Mouse (Mus musculus) C2C12 (cell line): ENCODE results near the gene Glrx3. TPM values are rescaled to one million over a fixed set of nuclear protein-coding genes. Genes with fewer than 3 reads are reported as not detected.

Source experiments
- H3K27me3 ChIP-seq: one replicate; pipeline ENCODE4 v1.6.1; 2011; ENCODE audit not compliant: control insufficient read depth, insufficient read depth, insufficient read length
- H3K36me3 ChIP-seq: one replicate; pipeline ENCODE4 v1.6.1; 2011; ENCODE audit not compliant: control insufficient read depth, insufficient read depth
- H3K4me3 ChIP-seq: one replicate; pipeline ENCODE4 v1.5.1; 2011; ENCODE audit warnings: mild to moderate bottlenecking, control low read depth; ENCODE audit not compliant: poor library complexity, insufficient read depth, severe bottlenecking
- H3K79me2 ChIP-seq: one replicate; pipeline ENCODE4 v1.6.1; 2011; ENCODE audit not compliant: control insufficient read depth, insufficient read depth
- H3K79me3 ChIP-seq: one replicate; pipeline ENCODE4 v1.6.1; 2011; ENCODE audit warnings: low read depth, control low read depth
- H3ac ChIP-seq: one replicate; pipeline ENCODE3; 2011; ENCODE audit warnings: low read depth; ENCODE audit not compliant: control insufficient read depth, insufficient read length
- CEBPB ChIP-seq: IDR thresholded peaks from one replicate; pipeline ENCODE4 v1.6.1; 2011; ENCODE audit warnings: low read depth, mild to moderate bottlenecking, control low read depth, moderate library complexity
- CTCF ChIP-seq: IDR thresholded peaks from one replicate; pipeline ENCODE4 v1.5.1; 2011; ENCODE audit not compliant: control insufficient read depth, insufficient read depth, insufficient read length
- FOSL1 ChIP-seq: IDR thresholded peaks from one replicate; pipeline ENCODE4 v1.8.0; 2011; ENCODE audit warnings: mild to moderate bottlenecking, low read length; ENCODE audit not compliant: poor library complexity, insufficient read depth, severe bottlenecking
- MAX ChIP-seq: IDR thresholded peaks from one replicate; pipeline ENCODE4 v1.6.1; 2011; ENCODE audit warnings: mild to moderate bottlenecking, control low read depth
- MYOD1 ChIP-seq: IDR thresholded peaks from one replicate; pipeline ENCODE4 v1.6.1; 2011; ENCODE audit warnings: low read depth; ENCODE audit not compliant: control insufficient read depth, insufficient read length
- MYOG ChIP-seq: IDR thresholded peaks from one replicate; pipeline ENCODE4 v1.6.1; 2011; ENCODE audit not compliant: control insufficient read depth, insufficient read length; ENCODE audit errors: extremely low read depth
- USF1 ChIP-seq: IDR thresholded peaks from one replicate; pipeline ENCODE4 v1.6.1; 2011; ENCODE audit warnings: low read depth, mild to moderate bottlenecking, control low read depth, moderate library complexity
- polyA plus RNA-seq: library from polyadenylated mRNA; unstranded; fragments of >200 nt; fragmentation: generic; extraction: Trizol; gene quantifications from one replicate; pipeline ENCODE4 v1.2.1, GENCODE M21; 2012; ENCODE audit warnings: missing spikeins

The Glrx3 gene
- polyA plus RNA-seq, 1 experiment = 241 TPM

DNA sequence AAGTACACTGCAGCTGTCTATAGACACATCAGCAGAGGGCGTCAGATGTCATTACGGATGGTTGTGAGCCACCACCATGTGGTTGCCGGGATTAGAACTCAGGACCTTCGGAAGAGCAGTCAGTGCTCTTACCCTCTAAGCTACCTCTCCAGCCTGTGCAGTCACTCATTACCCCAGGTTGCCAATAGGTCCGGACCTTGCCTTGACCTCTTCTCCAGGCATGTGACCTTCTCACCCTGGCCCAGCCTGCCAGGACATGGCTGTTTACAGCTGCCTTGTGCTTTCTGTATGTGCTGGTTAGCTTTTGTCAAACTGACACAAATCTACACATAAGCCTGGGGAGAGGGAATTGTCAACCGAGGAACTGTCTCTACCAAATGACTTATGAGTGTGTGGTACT is 43.4 kb downstream of the Glrx3 start:
- TF ChIP-seq CEBPB = no peak
- TF ChIP-seq CTCF = no peak
- TF ChIP-seq MAX = no peak
- no peak for TF ChIP-seq MYOD1
- no peak for TF ChIP-seq FOSL1
- TF ChIP-seq USF1 = no peak
- TF ChIP-seq MYOG = no peak
- peaks cover 7% of the 10 kb centered on the region for H3K27me3 ChIP-seq
- no peaks in the 10 kb centered on the region for H3K79me2 ChIP-seq
- H3K4me3 ChIP-seq = no peak overlapping the region
- H3K79me3 ChIP-seq = no peaks in the 10 kb centered on the region
- no peaks in the 10 kb centered on the region for H3K36me3 ChIP-seq
- H3ac ChIP-seq = no peak overlapping the region

DNA sequence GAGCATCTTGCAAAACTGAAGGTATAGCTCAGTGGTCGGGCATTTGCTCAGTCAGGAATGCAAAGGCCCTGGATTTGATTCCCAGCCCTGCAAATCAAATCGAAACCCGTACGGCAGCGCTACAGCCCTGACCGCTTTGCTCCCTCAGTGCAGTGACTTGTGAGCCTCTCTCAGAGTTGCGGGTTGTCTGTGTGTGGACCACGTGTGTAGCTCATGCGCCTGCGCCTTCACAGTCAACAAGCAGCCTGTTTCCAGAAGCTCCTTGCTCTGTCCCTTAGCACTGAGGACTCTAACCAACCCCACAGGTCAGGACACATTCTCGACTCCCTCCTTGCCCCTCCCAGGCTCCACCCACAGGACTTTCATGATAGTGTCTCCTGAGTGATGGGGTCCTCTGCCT is 46.6 kb downstream of the Glrx3 start:
- Histone ChIP-seq H3K27me3 (peaks cover 7% of the 10 kb centered on the region), H3K4me3 (no peak overlapping the region), H3K79me3 (no peaks in the 10 kb centered on the region), H3K36me3 (no peaks in the 10 kb centered on the region), H3ac (no peak overlapping the region), H3K79me2 (no peaks in the 10 kb centered on the region)
- TF ChIP-seq MYOD1 = no peak
- no peak for TF ChIP-seq MAX
- TF ChIP-seq CEBPB = no peak
- no peak for TF ChIP-seq CTCF
- no peak for TF ChIP-seq FOSL1
- TF ChIP-seq MYOG = no peak
- no peak for TF ChIP-seq USF1

DNA sequence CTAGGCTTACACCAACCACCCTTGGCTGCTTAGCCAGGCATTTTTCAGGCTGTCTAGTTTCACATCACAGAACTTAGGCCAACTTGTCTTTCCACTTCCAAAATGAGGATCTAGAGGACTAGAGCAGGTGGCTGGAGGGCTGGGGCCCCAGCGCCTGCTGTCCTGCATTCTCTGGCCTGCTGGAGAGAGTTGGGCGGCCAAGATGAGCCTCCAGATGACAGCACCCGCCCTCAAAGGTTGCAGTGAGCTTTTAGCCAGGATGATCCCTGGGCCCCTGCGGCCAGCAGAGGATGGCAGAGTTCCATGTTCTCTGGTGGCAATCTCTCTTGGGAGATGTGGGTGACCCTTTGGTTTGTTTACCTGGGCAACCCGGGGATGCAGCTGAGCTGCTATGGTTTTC is 51.0 kb downstream of the Glrx3 start:
- H3K79me2 ChIP-seq = no peaks in the 10 kb centered on the region
- H3K4me3 ChIP-seq = no peak overlapping the region
- no peaks in the 10 kb centered on the region for H3K79me3 ChIP-seq
- no peaks in the 10 kb centered on the region for H3K27me3 ChIP-seq
- TF ChIP-seq FOSL1 = no peak
- no peak for TF ChIP-seq CEBPB
- TF ChIP-seq USF1 = no peak
- TF ChIP-seq CTCF = no peak
- TF ChIP-seq MYOG = no peak
- no peak for TF ChIP-seq MYOD1
- TF ChIP-seq MAX = no peak
- no peaks in the 10 kb centered on the region for H3K36me3 ChIP-seq
- H3ac ChIP-seq = no peak overlapping the region

- H3ac ChIP-seq = no peak overlapping the region
- no peaks in the 10 kb centered on the region for H3K36me3 ChIP-seq
- H3K79me2 ChIP-seq = no peaks in the 10 kb centered on the region
- H3K79me3 ChIP-seq = no peaks in the 10 kb centered on the region
- no peaks in the 10 kb centered on the region for H3K27me3 ChIP-seq
- H3K4me3 ChIP-seq = no peak overlapping the region
- TF ChIP-seq MYOD1 (no peak), USF1 (no peak)
Observed at GRCm38 (mm10) chr7:137490711-137491110, 53.3 kb downstream of the Glrx3 start.

DNA sequence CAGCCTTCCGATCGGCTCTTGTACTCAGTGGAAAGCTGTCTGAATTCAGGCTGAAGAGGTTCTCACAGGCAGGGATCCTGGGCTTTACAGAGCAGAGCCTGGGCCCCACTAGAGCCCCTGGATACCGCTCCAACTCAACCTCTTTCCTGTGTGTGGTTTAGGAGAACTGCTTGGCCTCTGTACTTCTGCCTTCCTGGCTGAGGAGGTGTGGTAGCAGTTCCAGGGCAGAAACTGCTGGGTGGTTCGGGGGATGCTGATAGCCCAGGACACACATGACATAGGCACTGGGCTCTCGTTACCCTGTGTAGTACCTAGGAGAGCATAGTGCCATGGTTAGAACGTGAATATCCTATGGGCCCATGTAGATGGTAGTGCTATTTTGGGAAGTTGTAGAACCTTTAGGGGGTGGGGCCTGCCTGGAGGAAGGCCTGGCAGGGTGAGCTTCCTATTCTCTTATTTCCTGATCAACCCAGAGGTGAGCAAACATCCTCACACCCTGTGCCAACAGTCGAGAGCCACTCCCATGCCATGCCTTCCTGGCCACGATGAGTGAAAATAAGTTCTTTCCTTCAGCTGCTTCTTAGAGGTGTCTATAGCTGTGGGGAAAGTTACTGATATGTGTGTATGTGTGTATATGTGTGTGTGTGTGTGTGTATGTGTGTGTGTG is 55.0 kb downstream of the Glrx3 start:
- no peaks in the 10 kb centered on the region for H3K27me3 ChIP-seq
- no peaks in the 10 kb centered on the region for H3K36me3 ChIP-seq
- no peak overlapping the region for H3K4me3 ChIP-seq
- no peak overlapping the region for H3ac ChIP-seq
- H3K79me2 ChIP-seq = no peaks in the 10 kb centered on the region
- TF ChIP-seq MAX = no peak
- no peak for TF ChIP-seq USF1
- no peak for TF ChIP-seq MYOG
- H3K79me3 ChIP-seq = no peaks in the 10 kb centered on the region

DNA sequence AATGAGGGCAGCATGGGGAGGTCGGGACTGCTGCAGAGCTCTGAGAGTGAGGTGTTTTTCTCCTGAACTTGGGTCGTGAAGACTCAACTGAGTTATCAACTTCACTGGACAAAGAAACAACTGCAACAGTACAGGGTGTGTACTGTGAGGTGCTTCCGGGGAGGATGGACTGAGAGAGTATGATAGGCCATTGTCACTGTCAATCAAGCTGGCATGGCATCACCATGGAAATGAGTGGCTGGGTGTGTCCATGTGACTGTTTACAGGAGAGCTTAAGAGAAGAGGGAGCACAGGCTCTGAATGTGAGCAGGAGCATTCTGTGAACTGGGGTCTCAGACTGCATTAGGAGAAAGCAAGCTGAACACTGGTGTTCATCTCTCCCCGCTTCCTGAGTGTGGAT is 61.3 kb downstream of the Glrx3 start:
- Histone ChIP-seq H3K79me3 (no peaks in the 10 kb centered on the region), H3K36me3 (no peaks in the 10 kb centered on the region), H3ac (no peak overlapping the region), H3K4me3 (no peak overlapping the region), H3K27me3 (no peaks in the 10 kb centered on the region), H3K79me2 (no peaks in the 10 kb centered on the region)
- TF ChIP-seq CTCF (no peak), MYOG (no peak)

DNA sequence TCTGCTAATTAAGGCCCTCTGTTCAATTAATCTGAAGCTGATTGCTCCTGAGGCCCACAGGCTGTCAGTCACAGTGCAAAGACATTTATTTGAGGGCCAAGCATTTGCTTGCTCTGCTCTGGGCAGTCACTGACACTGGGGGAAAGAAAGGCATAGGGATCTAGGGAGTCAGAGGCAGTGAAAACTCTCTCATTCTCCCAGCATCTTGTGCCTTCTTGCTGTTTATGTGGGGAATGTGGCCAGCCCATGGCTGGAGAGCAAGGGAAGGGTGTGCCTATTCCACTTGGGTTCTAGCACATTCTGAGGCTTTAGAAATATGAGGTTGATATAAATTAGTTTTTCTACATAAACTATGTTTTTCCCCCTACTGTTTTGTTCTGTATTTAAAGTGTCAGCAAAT is 80.2 kb downstream of the Glrx3 start:
- no peaks in the 10 kb centered on the region for H3K79me3 ChIP-seq
- TF ChIP-seq MAX = no peak
- TF ChIP-seq MYOD1 = no peak
- no peak for TF ChIP-seq MYOG
- TF ChIP-seq USF1 = no peak
- TF ChIP-seq FOSL1 = no peak
- TF ChIP-seq CTCF = no peak
- no peaks in the 10 kb centered on the region for H3K79me2 ChIP-seq
- H3K4me3 ChIP-seq = no peak overlapping the region
- H3K27me3 ChIP-seq = no peaks in the 10 kb centered on the region
- H3ac ChIP-seq = no peak overlapping the region
- no peaks in the 10 kb centered on the region for H3K36me3 ChIP-seq
